Mouse (Mus musculus) Muller cell, postnatal 12 days (primary cell): Measurements from ENCODE around the gene Ptprd.

ENCODE experiments used
- DNase-seq: peaks from one replicate; pipeline ENCODE4 v3.0.0-alpha.2; 2015; ENCODE audit errors: inconsistent ontology term

Gene Ptprd

GRCm38 (mm10) chr4:75962916-75963315, 2248.8 kb downstream of the Ptprd start:
- peak; percentile 34 for DNase-seq

DNA sequence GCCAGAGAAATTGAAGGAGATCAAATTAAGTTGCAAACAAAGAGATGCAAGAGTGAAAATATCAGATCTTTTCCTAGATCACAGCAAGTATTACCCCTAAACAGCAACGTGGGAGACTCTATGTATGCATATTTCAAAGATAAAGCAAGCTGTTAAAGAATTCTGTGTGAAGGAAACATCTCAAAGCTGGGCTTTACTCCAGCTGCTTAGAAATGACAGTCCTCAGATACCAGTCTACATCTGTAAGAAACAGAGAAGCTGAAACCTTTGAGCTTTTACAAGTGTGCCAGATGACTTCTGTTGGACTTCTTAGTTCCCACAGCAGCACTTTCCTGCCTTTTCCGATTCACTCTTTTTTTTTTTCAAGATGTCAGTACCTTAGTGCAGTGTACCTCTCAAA, 2249.9 kb downstream of the Ptprd start:
- DNase-seq = no peak

DNA sequence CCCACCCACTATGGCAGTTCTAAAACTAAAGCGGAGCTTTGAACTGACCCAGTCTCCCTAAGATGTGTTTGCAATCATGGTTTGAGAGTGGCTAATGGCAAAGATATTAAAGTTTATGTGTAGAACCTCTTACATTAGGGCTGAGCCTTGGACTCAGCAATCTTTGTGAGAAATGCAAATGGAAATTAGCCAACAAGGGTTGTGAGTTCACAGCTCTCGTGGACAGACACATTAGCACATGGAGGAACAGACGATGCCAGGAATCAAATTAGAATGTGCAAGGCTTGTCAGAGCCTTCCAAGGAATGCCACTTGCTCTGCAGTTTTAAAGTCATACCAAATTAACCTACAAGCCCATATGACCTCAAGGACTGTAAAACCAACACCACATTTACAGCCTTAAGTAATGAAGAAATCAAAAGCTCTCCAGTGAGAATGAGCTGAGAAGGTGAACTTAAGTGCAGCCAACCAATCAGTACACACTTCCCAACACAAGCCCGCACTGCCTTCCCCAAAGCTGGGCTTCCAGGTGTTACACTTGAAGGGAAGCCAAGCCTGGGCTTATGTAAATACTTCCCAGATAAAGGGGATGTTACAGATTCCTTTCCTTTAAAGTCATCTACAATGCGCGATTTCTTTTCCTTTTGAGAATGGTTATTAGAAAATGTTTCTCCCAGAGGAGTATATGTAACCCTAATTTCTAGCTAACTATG, 2258.3 kb downstream of the Ptprd start:
- no peak for DNase-seq

GRCm38 (mm10) chr4:75950582-75950981, 2261.2 kb downstream of the Ptprd start:
- DNase-seq = peak; percentile 30

GRCm38 (mm10) chr4:75894871-75895270, 2316.9 kb downstream of the Ptprd start:
- DNase-seq = no peak
